Mouse (Mus musculus): Measurements from ENCODE around the gene Sgcd. TPM values are rescaled to one million over a fixed set of nuclear protein-coding genes. Genes with fewer than 3 reads are reported as not detected.

Sgcd gene
- polyA plus RNA-seq, 1 experiment from 2014 or later, result 1.2 TPM

DNA sequence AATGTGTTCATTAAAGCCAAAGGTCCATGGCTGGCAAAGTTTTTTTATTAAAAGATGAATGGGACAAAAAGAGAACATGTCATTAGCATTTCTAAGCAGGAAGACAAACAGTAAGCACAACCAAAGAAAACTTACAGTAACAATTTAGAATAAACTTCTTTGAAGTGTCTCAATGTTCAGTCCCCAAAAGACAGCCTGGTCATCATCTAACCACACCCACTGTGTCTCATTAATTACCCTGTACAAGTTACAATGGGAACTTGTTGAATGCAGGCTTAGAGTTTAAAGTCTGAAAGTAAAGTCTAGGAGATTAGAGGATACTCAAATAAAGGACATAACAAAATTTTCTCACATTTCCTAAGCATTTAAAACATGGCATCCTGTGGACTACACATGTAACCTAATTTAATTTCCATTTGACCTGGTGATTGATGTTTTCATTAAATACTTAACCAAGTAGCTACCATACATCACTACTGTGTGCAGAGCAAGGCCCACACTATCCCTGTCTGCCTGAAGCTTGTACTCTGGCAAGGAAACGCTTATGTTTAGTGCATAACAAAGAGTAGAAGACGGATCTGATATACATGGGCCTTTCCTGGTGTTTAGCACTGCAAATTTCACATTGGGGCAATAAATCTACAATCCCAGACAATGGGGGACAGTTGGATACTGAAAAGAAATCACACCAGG, 347.1 kb downstream of the Sgcd start:
- no peak for ATAC-seq
- Histone ChIP-seq H3K4me1 (replicated peaks; ENCODE audit: control insufficient read depth, insufficient read depth, low read length) (no peaks in the 10 kb centered on the region), H3K4me2 (replicated peaks; ENCODE audit: low read depth) (no peak overlapping the region), H3K9ac (ENCODE audit: low read depth, low read length) (no peak overlapping the region), H3K9me3 (ENCODE audit: control insufficient read depth) (no peaks in the 10 kb centered on the region), H3K36me3 (ENCODE audit: control insufficient read depth, insufficient read depth) (no peaks in the 10 kb centered on the region), H3K27me3 (replicated peaks; ENCODE audit: control insufficient read depth, insufficient read depth, low read length) (no peaks in the 10 kb centered on the region), H3K27ac (ENCODE audit: low read depth, low read length) (no peak overlapping the region), H3K4me3 (ENCODE audit: low read depth, low read length) (no peak overlapping the region)
- 54% methylated on average over 2 of the region's 2 CpGs for whole genome bisulfite sequencing
- TF ChIP-seq CTCF (IDR thresholded peaks at IDR 0.05; ENCODE audit: low read depth), result no peak

DNA sequence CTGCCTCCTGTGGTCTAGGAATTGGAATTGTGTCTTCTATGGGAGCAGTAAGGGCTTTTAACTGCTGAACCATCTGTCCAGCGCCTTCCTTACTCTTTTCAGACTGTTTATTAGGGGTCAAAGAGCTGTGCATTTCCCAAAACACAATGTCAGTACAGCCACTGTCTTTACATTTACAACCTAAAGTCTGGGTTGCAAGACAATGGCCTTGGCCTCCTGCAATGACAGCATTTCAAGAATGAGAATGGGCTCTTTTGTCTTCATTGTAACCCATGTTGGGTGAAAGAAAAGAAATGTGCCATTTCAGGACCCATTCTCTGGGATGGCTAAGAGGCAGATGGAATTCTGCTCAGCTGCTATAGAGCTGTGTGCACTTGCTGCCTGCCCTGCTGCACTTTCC, 348.2 kb downstream of the Sgcd start:
- H3K9me3 ChIP-seq (ENCODE audit: control insufficient read depth), result no peaks in the 10 kb centered on the region
- H3K4me1 ChIP-seq (replicated peaks; ENCODE audit: control insufficient read depth, insufficient read depth, low read length), result no peaks in the 10 kb centered on the region
- no peak overlapping the region for H3K4me3 ChIP-seq (ENCODE audit: low read depth, low read length)
- no peaks in the 10 kb centered on the region for H3K36me3 ChIP-seq (ENCODE audit: control insufficient read depth, insufficient read depth)
- no peak overlapping the region for H3K9ac ChIP-seq (ENCODE audit: low read depth, low read length)
- WGBS, result 62% methylated on average over 1 of the region's 1 CpGs
- no peak for TF ChIP-seq CTCF (IDR thresholded peaks at IDR 0.05; ENCODE audit: low read depth)
- no peaks in the 10 kb centered on the region for H3K27me3 ChIP-seq (replicated peaks; ENCODE audit: control insufficient read depth, insufficient read depth, low read length)
- no peak overlapping the region for H3K4me2 ChIP-seq (replicated peaks; ENCODE audit: low read depth)
- H3K27ac ChIP-seq (ENCODE audit: low read depth, low read length), result no peak overlapping the region
- no peak for ATAC-seq

DNA sequence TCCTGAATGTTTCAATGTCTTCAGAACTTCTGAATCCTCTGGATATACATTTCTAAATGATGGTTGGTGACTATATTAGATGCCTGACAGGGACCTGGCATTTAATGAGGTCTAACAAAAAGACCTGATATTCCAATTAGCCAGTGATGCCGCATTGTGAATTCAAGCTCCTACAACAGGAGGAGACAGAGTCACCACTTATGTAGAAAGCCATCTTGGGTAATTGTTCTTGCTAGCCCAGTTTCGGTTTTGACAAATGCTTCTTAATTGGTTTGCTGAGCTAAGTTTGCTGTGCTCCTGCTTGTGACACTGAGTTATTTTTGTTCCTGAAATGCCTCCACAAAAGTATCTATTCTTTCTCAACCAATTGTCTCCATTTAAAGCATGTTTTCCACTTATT, 358.6 kb downstream of the Sgcd start:
- H3K36me3 ChIP-seq (ENCODE audit: control insufficient read depth, insufficient read depth), result no peaks in the 10 kb centered on the region
- no peak overlapping the region for H3K4me2 ChIP-seq (replicated peaks; ENCODE audit: low read depth)
- H3K27ac ChIP-seq (ENCODE audit: low read depth, low read length), result no peak overlapping the region
- H3K9me3 ChIP-seq (ENCODE audit: control insufficient read depth), result no peaks in the 10 kb centered on the region
- WGBS, result 83% methylated on average over 2 of the region's 2 CpGs
- no peaks in the 10 kb centered on the region for H3K4me1 ChIP-seq (replicated peaks; ENCODE audit: control insufficient read depth, insufficient read depth, low read length)
- ATAC-seq, result no peak
- H3K27me3 ChIP-seq (replicated peaks; ENCODE audit: control insufficient read depth, insufficient read depth, low read length), result no peaks in the 10 kb centered on the region
- no peak overlapping the region for H3K9ac ChIP-seq (ENCODE audit: low read depth, low read length)
- H3K4me3 ChIP-seq (ENCODE audit: low read depth, low read length), result no peak overlapping the region
- TF ChIP-seq CTCF (IDR thresholded peaks at IDR 0.05; ENCODE audit: low read depth), result no peak

DNA sequence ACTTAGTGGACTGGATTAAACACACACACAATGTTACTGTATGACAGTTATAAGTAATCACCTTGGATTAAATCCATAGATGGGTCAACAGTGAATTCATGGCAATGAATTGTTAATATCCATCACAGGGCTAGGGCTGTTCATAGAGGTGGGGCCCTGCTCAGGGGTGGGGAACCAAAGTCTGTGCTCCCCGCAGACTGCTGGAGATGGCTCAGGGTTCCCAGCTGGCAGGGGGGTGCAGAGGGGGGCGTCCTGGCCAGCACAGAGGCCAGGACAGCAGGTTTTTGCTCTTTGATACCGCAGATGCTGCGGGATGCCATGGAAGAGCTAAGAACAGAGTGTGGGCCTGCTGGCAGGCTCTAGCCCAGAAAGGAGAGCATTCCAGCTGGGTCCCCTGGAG, 378.9 kb downstream of the Sgcd start:
- no peaks in the 10 kb centered on the region for H3K4me1 ChIP-seq (replicated peaks; ENCODE audit: control insufficient read depth, insufficient read depth, low read length)
- TF ChIP-seq CTCF (IDR thresholded peaks at IDR 0.05; ENCODE audit: low read depth), result no peak
- no peak overlapping the region for H3K27ac ChIP-seq (ENCODE audit: low read depth, low read length)
- H3K36me3 ChIP-seq (ENCODE audit: control insufficient read depth, insufficient read depth), result no peaks in the 10 kb centered on the region
- no peak overlapping the region for H3K4me2 ChIP-seq (replicated peaks; ENCODE audit: low read depth)
- whole genome bisulfite sequencing, result 82% methylated on average over 4 of the region's 4 CpGs
- H3K27me3 ChIP-seq (replicated peaks; ENCODE audit: control insufficient read depth, insufficient read depth, low read length), result no peaks in the 10 kb centered on the region
- H3K4me3 ChIP-seq (ENCODE audit: low read depth, low read length), result no peak overlapping the region
- H3K9ac ChIP-seq (ENCODE audit: low read depth, low read length), result no peak overlapping the region
- ATAC-seq, result no peak
- H3K9me3 ChIP-seq (ENCODE audit: control insufficient read depth), result no peaks in the 10 kb centered on the region

DNA sequence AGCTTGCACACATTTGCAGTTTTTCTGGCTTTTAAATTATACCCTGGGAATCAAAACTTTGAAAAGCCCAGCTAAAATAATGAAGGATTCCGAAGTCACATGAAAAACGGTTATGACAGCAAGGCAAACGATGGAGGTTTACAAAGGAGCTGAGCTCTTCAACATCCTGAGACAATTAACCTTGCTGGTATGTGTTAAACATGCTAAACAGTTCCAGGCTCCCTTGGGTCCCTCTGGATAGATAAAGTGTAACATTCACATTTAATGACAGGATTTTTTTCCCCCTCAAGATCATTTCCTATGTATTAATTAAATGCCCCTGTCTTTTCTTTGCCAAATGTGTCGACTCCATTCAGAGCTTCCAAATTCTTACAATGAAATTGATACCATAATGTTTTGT, 414.1 kb downstream of the Sgcd start:
- Histone ChIP-seq H3K27ac (ENCODE audit: low read depth, low read length) (no peak overlapping the region), H3K9ac (ENCODE audit: low read depth, low read length) (no peak overlapping the region), H3K4me1 (replicated peaks; ENCODE audit: control insufficient read depth, insufficient read depth, low read length) (no peaks in the 10 kb centered on the region), H3K36me3 (ENCODE audit: control insufficient read depth, insufficient read depth) (no peaks in the 10 kb centered on the region), H3K27me3 (replicated peaks; ENCODE audit: control insufficient read depth, insufficient read depth, low read length) (no peaks in the 10 kb centered on the region), H3K4me2 (replicated peaks; ENCODE audit: low read depth) (no peak overlapping the region), H3K4me3 (ENCODE audit: low read depth, low read length) (no peak overlapping the region), H3K9me3 (ENCODE audit: control insufficient read depth) (no peaks in the 10 kb centered on the region)
- ATAC-seq, result no peak
- no peak for TF ChIP-seq CTCF (IDR thresholded peaks at IDR 0.05; ENCODE audit: low read depth)
- WGBS, result 69% methylated on average over 4 of the region's 4 CpGs

DNA sequence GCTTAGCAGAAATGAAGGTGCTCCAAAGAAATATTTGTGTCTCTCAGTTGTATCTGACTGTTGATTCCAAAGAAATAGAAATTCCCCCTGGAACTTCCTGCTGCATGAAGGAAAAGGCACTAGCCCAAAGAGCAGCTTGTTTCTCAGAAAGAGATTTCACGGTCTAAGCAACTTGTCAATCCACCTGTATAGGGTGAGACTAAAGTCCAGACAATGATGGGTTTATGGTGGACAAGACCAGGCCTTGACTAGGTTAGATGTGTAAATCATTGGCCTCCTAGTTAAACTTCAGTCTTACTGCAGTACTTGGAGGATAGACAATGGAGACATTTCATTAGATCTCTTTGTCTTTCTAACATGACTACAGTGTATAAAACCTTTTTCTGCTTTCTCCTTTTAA, 420.3 kb downstream of the Sgcd start:
- H3K27me3 ChIP-seq (replicated peaks; ENCODE audit: control insufficient read depth, insufficient read depth, low read length), result no peaks in the 10 kb centered on the region
- TF ChIP-seq CTCF (IDR thresholded peaks at IDR 0.05; ENCODE audit: low read depth), result no peak
- H3K4me1 ChIP-seq (replicated peaks; ENCODE audit: control insufficient read depth, insufficient read depth, low read length), result no peaks in the 10 kb centered on the region
- no peaks in the 10 kb centered on the region for H3K36me3 ChIP-seq (ENCODE audit: control insufficient read depth, insufficient read depth)
- no peak overlapping the region for H3K9ac ChIP-seq (ENCODE audit: low read depth, low read length)
- no peak overlapping the region for H3K27ac ChIP-seq (ENCODE audit: low read depth, low read length)
- no peak overlapping the region for H3K4me2 ChIP-seq (replicated peaks; ENCODE audit: low read depth)
- H3K9me3 ChIP-seq (ENCODE audit: control insufficient read depth), result no peaks in the 10 kb centered on the region
- WGBS, result 58% methylated on average over 1 of the region's 1 CpGs
- no peak for ATAC-seq
- no peak overlapping the region for H3K4me3 ChIP-seq (ENCODE audit: low read depth, low read length)

DNA sequence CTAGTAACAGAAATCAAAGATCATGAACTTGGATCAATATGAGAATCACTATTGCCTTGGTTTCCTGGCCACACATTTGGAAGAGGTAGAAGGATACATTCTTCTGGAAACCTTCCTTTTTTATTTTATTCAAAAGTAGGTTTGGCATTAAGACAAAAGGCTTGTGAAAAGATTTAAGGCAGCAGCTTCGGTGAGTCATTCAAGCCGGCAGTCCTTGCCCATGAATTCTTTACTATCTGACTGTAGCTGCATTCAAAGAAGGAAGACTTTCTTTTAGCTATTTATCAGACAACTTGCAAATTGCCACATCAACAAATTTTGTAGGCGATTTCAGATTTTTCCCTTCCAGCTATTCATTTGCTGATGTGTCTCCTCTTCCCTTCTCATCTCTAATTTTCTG, 422.6 kb downstream of the Sgcd start:
- 81% methylated on average over 3 of the region's 3 CpGs for WGBS
- Histone ChIP-seq H3K9me3 (ENCODE audit: control insufficient read depth) (no peaks in the 10 kb centered on the region), H3K4me3 (ENCODE audit: low read depth, low read length) (no peak overlapping the region), H3K36me3 (ENCODE audit: control insufficient read depth, insufficient read depth) (no peaks in the 10 kb centered on the region), H3K27me3 (replicated peaks; ENCODE audit: control insufficient read depth, insufficient read depth, low read length) (no peaks in the 10 kb centered on the region), H3K4me1 (replicated peaks; ENCODE audit: control insufficient read depth, insufficient read depth, low read length) (no peaks in the 10 kb centered on the region), H3K9ac (ENCODE audit: low read depth, low read length) (no peak overlapping the region), H3K27ac (ENCODE audit: low read depth, low read length) (no peak overlapping the region), H3K4me2 (replicated peaks; ENCODE audit: low read depth) (no peak overlapping the region)
- TF ChIP-seq CTCF (IDR thresholded peaks at IDR 0.05; ENCODE audit: low read depth), result no peak
- no peak for ATAC-seq
